Mouse (Mus musculus): ENCODE results near the gene Gm13288. TPM values are rescaled to one million over a fixed set of nuclear protein-coding genes. Genes with fewer than 3 reads are reported as not detected.

Gene Gm13288
- polyA plus RNA-seq, 1 experiment from 2014 or later = not detected

Other genes starting within 250 kb of the Gm13288 start
- gene Ifna15, start 247.3 kb upstream of the Gm13288 start, polyA plus RNA-seq (2016; fragmentation: Nextera tagmentation; extraction: Ambion mirVana) = not detected in 2 replicates
- not detected in 2 replicates for gene Ifna14, start 233.7 kb upstream of the Gm13288 start, polyA plus RNA-seq (2016; fragmentation: Nextera tagmentation; extraction: Ambion mirVana)
- not detected in 2 replicates for gene Ifna9, start 213.1 kb upstream of the Gm13288 start, polyA plus RNA-seq (2016; fragmentation: Nextera tagmentation; extraction: Ambion mirVana)
- not detected in 2 replicates for gene Ifna12, start 202.2 kb upstream of the Gm13288 start, polyA plus RNA-seq (2016; fragmentation: Nextera tagmentation; extraction: Ambion mirVana)
- gene C87499, start 171.1 kb upstream of the Gm13288 start, polyA plus RNA-seq (2016; fragmentation: Nextera tagmentation; extraction: Ambion mirVana) = not detected in 2 replicates
- gene Ifna13, start 161.1 kb upstream of the Gm13288 start, polyA plus RNA-seq (2016; fragmentation: Nextera tagmentation; extraction: Ambion mirVana) = not detected in 2 replicates
- not detected in 2 replicates for gene Ifna16, start 128.6 kb upstream of the Gm13288 start, polyA plus RNA-seq (2016; fragmentation: Nextera tagmentation; extraction: Ambion mirVana)
- not detected in 2 replicates for gene Ifna2, start 121.6 kb upstream of the Gm13288 start, polyA plus RNA-seq (2016; fragmentation: Nextera tagmentation; extraction: Ambion mirVana)
- not detected in 2 replicates for gene Ifnab, start 114.2 kb upstream of the Gm13288 start, polyA plus RNA-seq (2016; fragmentation: Nextera tagmentation; extraction: Ambion mirVana)
- 0.29 and 0.43 TPM in 2 replicates for gene Gm26566, start 83.7 kb upstream of the Gm13288 start, polyA plus RNA-seq (2016; fragmentation: Nextera tagmentation; extraction: Ambion mirVana)
- gene Klhl9, start 83.1 kb upstream of the Gm13288 start, polyA plus RNA-seq (2016; fragmentation: Nextera tagmentation; extraction: Ambion mirVana) = 38.0 and 38.7 TPM in 2 replicates
- gene Gm13271, start 50.7 kb upstream of the Gm13288 start, polyA plus RNA-seq (2016; fragmentation: Nextera tagmentation; extraction: Ambion mirVana) = not detected in 2 replicates
- gene Gm13283, start 45.4 kb upstream of the Gm13288 start, polyA plus RNA-seq (2016; fragmentation: Nextera tagmentation; extraction: Ambion mirVana) = not detected in 2 replicates
- gene Gm13290, start 31.7 kb upstream of the Gm13288 start, polyA plus RNA-seq (2016; fragmentation: Nextera tagmentation; extraction: Ambion mirVana) = not detected in 2 replicates
- not detected in 2 replicates for gene Gm13289, start 28.6 kb upstream of the Gm13288 start, polyA plus RNA-seq (2016; fragmentation: Nextera tagmentation; extraction: Ambion mirVana)
- not detected in 2 replicates for gene Gm13272, start 25.7 kb upstream of the Gm13288 start, polyA plus RNA-seq (2016; fragmentation: Nextera tagmentation; extraction: Ambion mirVana)
- gene Ifnz, start 23.4 kb upstream of the Gm13288 start, polyA plus RNA-seq (2016; fragmentation: Nextera tagmentation; extraction: Ambion mirVana) = not detected in 2 replicates
- not detected in 2 replicates for gene Gm13276, start 19.8 kb upstream of the Gm13288 start, polyA plus RNA-seq (2016; fragmentation: Nextera tagmentation; extraction: Ambion mirVana)
- gene Gm13277, start 16.9 kb upstream of the Gm13288 start, polyA plus RNA-seq (2016; fragmentation: Nextera tagmentation; extraction: Ambion mirVana) = not detected in 2 replicates
- not detected in 2 replicates for gene Gm13278, start 14.0 kb upstream of the Gm13288 start, polyA plus RNA-seq (2016; fragmentation: Nextera tagmentation; extraction: Ambion mirVana)
- gene Gm13275, start 11.0 kb upstream of the Gm13288 start, polyA plus RNA-seq (2016; fragmentation: Nextera tagmentation; extraction: Ambion mirVana) = not detected in 2 replicates
- gene Gm13279, start 8.1 kb upstream of the Gm13288 start, polyA plus RNA-seq (2016; fragmentation: Nextera tagmentation; extraction: Ambion mirVana) = not detected in 2 replicates
- gene Gm13285, start 5.9 kb upstream of the Gm13288 start, polyA plus RNA-seq (2016; fragmentation: Nextera tagmentation; extraction: Ambion mirVana) = 0.13 and 0.22 TPM in 2 replicates
- not detected in 2 replicates for gene Gm13287, start 2.3 kb upstream of the Gm13288 start, polyA plus RNA-seq (2016; fragmentation: Nextera tagmentation; extraction: Ambion mirVana)
- gene Ifna7, start 10.7 kb downstream of the Gm13288 start, polyA plus RNA-seq (2016; fragmentation: Nextera tagmentation; extraction: Ambion mirVana) = not detected in 2 replicates
- not detected in 2 replicates for gene Ifna11, start 14.4 kb downstream of the Gm13288 start, polyA plus RNA-seq (2016; fragmentation: Nextera tagmentation; extraction: Ambion mirVana)
- gene Ifna6, start 21.9 kb downstream of the Gm13288 start, polyA plus RNA-seq (2016; fragmentation: Nextera tagmentation; extraction: Ambion mirVana) = not detected in 2 replicates
- gene Ifna5, start 30.0 kb downstream of the Gm13288 start, polyA plus RNA-seq (2016; fragmentation: Nextera tagmentation; extraction: Ambion mirVana) = not detected in 2 replicates
- not detected in 2 replicates for gene Ifna4, start 36.3 kb downstream of the Gm13288 start, polyA plus RNA-seq (2016; fragmentation: Nextera tagmentation; extraction: Ambion mirVana)
- gene Ifna1, start 44.6 kb downstream of the Gm13288 start, polyA plus RNA-seq (2016; fragmentation: Nextera tagmentation; extraction: Ambion mirVana) = not detected in 2 replicates
- not detected in 2 replicates for gene Ifne, start 74.7 kb downstream of the Gm13288 start, polyA plus RNA-seq (2016; fragmentation: Nextera tagmentation; extraction: Ambion mirVana)

All from liver, embryonic 12.5 days (tissue).